Mouse (Mus musculus): ENCODE data around the gene Tmem132b. TPM values are rescaled to one million over a fixed set of nuclear protein-coding genes. Genes with fewer than 3 reads are reported as not detected.

Gene Tmem132b
- polyA plus RNA-seq, 1 experiment, result under 0.01 TPM

- peaks cover 52% of the 10 kb centered on the region for H3K36me3 ChIP-seq (ENCODE audit: control insufficient read depth, insufficient read depth)
- TF ChIP-seq CEBPB (IDR thresholded peaks at IDR 0.05; ENCODE audit: low read depth), result no peak
- no peak for TF ChIP-seq FOSL1 (IDR thresholded peaks at IDR 0.05; ENCODE audit: insufficient read depth, low read length, poor library complexity, severe bottlenecking)
- TF ChIP-seq MAX (IDR thresholded peaks at IDR 0.05), result no peak
- no peak for TF ChIP-seq CTCF (IDR thresholded peaks at IDR 0.05; ENCODE audit: control insufficient read depth, insufficient read depth, insufficient read length)
- TF ChIP-seq USF1 (IDR thresholded peaks at IDR 0.05; ENCODE audit: low read depth), result no peak
- no peak for TF ChIP-seq MYOD1 (IDR thresholded peaks at IDR 0.05; ENCODE audit: control insufficient read depth, insufficient read length, low read depth)
- no peak for TF ChIP-seq MYOG (IDR thresholded peaks at IDR 0.05; ENCODE audit: control insufficient read depth, extremely low read depth, insufficient read length)
Observed at GRCm38 (mm10) chr5:125504692-125505091, 26.9 kb upstream of the Tmem132b start.

GRCm38 (mm10) chr5:125505968-125506367, 25.6 kb upstream of the Tmem132b start:
- Histone ChIP-seq H3K79me2 (ENCODE audit: control insufficient read depth, insufficient read depth) (no peaks in the 10 kb centered on the region), H3K36me3 (ENCODE audit: control insufficient read depth, insufficient read depth) (peaks cover 60% of the 10 kb centered on the region), H3K27me3 (ENCODE audit: control insufficient read depth, insufficient read depth, insufficient read length) (no peaks in the 10 kb centered on the region), H3K79me3 (ENCODE audit: low read depth) (no peaks in the 10 kb centered on the region), H3ac (ENCODE audit: control insufficient read depth, insufficient read length, low read depth) (no peak overlapping the region), H3K4me3 (ENCODE audit: insufficient read depth, poor library complexity, severe bottlenecking) (no peak overlapping the region)
- no peak for TF ChIP-seq MYOG (IDR thresholded peaks at IDR 0.05; ENCODE audit: control insufficient read depth, extremely low read depth, insufficient read length)
- no peak for TF ChIP-seq MAX (IDR thresholded peaks at IDR 0.05)
- TF ChIP-seq FOSL1 (IDR thresholded peaks at IDR 0.05; ENCODE audit: insufficient read depth, low read length, poor library complexity, severe bottlenecking), result no peak
- TF ChIP-seq CEBPB (IDR thresholded peaks at IDR 0.05; ENCODE audit: low read depth), result no peak
- no peak for TF ChIP-seq CTCF (IDR thresholded peaks at IDR 0.05; ENCODE audit: control insufficient read depth, insufficient read depth, insufficient read length)
- TF ChIP-seq MYOD1 (IDR thresholded peaks at IDR 0.05; ENCODE audit: control insufficient read depth, insufficient read length, low read depth), result no peak
- no peak for TF ChIP-seq USF1 (IDR thresholded peaks at IDR 0.05; ENCODE audit: low read depth)

More at GRCm38 (mm10) chr5:125504692-125505091, 26.9 kb upstream of the Tmem132b start:
- H3K27me3 ChIP-seq (ENCODE audit: control insufficient read depth, insufficient read depth, insufficient read length), result no peaks in the 10 kb centered on the region
- no peak overlapping the region for H3ac ChIP-seq (ENCODE audit: control insufficient read depth, insufficient read length, low read depth)
- H3K4me3 ChIP-seq (ENCODE audit: insufficient read depth, poor library complexity, severe bottlenecking), result no peak overlapping the region
- H3K79me3 ChIP-seq (ENCODE audit: low read depth), result no peaks in the 10 kb centered on the region
- H3K79me2 ChIP-seq (ENCODE audit: control insufficient read depth, insufficient read depth), result no peaks in the 10 kb centered on the region

GRCm38 (mm10) chr5:125507582-125507981, 24.0 kb upstream of the Tmem132b start:
- TF ChIP-seq FOSL1 (IDR thresholded peaks at IDR 0.05; ENCODE audit: insufficient read depth, low read length, poor library complexity, severe bottlenecking), result no peak
- no peak for TF ChIP-seq CEBPB (IDR thresholded peaks at IDR 0.05; ENCODE audit: low read depth)
- TF ChIP-seq USF1 (IDR thresholded peaks at IDR 0.05; ENCODE audit: low read depth), result no peak
- no peak for TF ChIP-seq CTCF (IDR thresholded peaks at IDR 0.05; ENCODE audit: control insufficient read depth, insufficient read depth, insufficient read length)
- no peak for TF ChIP-seq MYOD1 (IDR thresholded peaks at IDR 0.05; ENCODE audit: control insufficient read depth, insufficient read length, low read depth)
- no peak for TF ChIP-seq MYOG (IDR thresholded peaks at IDR 0.05; ENCODE audit: control insufficient read depth, extremely low read depth, insufficient read length)
- TF ChIP-seq MAX (IDR thresholded peaks at IDR 0.05), result no peak
- no peaks in the 10 kb centered on the region for H3K79me2 ChIP-seq (ENCODE audit: control insufficient read depth, insufficient read depth)
- H3K79me3 ChIP-seq (ENCODE audit: low read depth), result no peaks in the 10 kb centered on the region
- H3K36me3 ChIP-seq (ENCODE audit: control insufficient read depth, insufficient read depth), result peaks cover 74% of the 10 kb centered on the region
- no peak overlapping the region for H3ac ChIP-seq (ENCODE audit: control insufficient read depth, insufficient read length, low read depth)
- no peak overlapping the region for H3K4me3 ChIP-seq (ENCODE audit: insufficient read depth, poor library complexity, severe bottlenecking)
- no peaks in the 10 kb centered on the region for H3K27me3 ChIP-seq (ENCODE audit: control insufficient read depth, insufficient read depth, insufficient read length)

- Histone ChIP-seq H3K27me3 (ENCODE audit: control insufficient read depth, insufficient read depth, insufficient read length) (no peaks in the 10 kb centered on the region), H3K4me3 (ENCODE audit: insufficient read depth, poor library complexity, severe bottlenecking) (no peak overlapping the region), H3K79me2 (ENCODE audit: control insufficient read depth, insufficient read depth) (no peaks in the 10 kb centered on the region), H3K79me3 (ENCODE audit: low read depth) (no peaks in the 10 kb centered on the region), H3K36me3 (ENCODE audit: control insufficient read depth, insufficient read depth) (peaks cover 77% of the 10 kb centered on the region), H3ac (ENCODE audit: control insufficient read depth, insufficient read length, low read depth) (no peak overlapping the region)
- no peak for TF ChIP-seq CEBPB (IDR thresholded peaks at IDR 0.05; ENCODE audit: low read depth)
- TF ChIP-seq MYOD1 (IDR thresholded peaks at IDR 0.05; ENCODE audit: control insufficient read depth, insufficient read length, low read depth), result no peak
Observed at GRCm38 (mm10) chr5:125508006-125508405, 23.6 kb upstream of the Tmem132b start.

GRCm38 (mm10) chr5:125509541-125509940, 22.0 kb upstream of the Tmem132b start:
- Histone ChIP-seq H3K36me3 (ENCODE audit: control insufficient read depth, insufficient read depth) (peaks cover 69% of the 10 kb centered on the region), H3ac (ENCODE audit: control insufficient read depth, insufficient read length, low read depth) (no peak overlapping the region), H3K79me2 (ENCODE audit: control insufficient read depth, insufficient read depth) (no peaks in the 10 kb centered on the region), H3K27me3 (ENCODE audit: control insufficient read depth, insufficient read depth, insufficient read length) (no peaks in the 10 kb centered on the region), H3K79me3 (ENCODE audit: low read depth) (no peaks in the 10 kb centered on the region), H3K4me3 (ENCODE audit: insufficient read depth, poor library complexity, severe bottlenecking) (no peak overlapping the region)
- TF ChIP-seq CEBPB (IDR thresholded peaks at IDR 0.05; ENCODE audit: low read depth) (no peak), MAX (IDR thresholded peaks at IDR 0.05) (no peak), FOSL1 (IDR thresholded peaks at IDR 0.05; ENCODE audit: insufficient read depth, low read length, poor library complexity, severe bottlenecking) (no peak), USF1 (IDR thresholded peaks at IDR 0.05; ENCODE audit: low read depth) (no peak), CTCF (IDR thresholded peaks at IDR 0.05; ENCODE audit: control insufficient read depth, insufficient read depth, insufficient read length) (peak; percentile 78)

- Histone ChIP-seq H3K27me3 (ENCODE audit: control insufficient read depth, insufficient read depth, insufficient read length) (no peaks in the 10 kb centered on the region), H3K79me2 (ENCODE audit: control insufficient read depth, insufficient read depth) (no peaks in the 10 kb centered on the region), H3K79me3 (ENCODE audit: low read depth) (no peaks in the 10 kb centered on the region), H3ac (ENCODE audit: control insufficient read depth, insufficient read length, low read depth) (no peak overlapping the region), H3K4me3 (ENCODE audit: insufficient read depth, poor library complexity, severe bottlenecking) (no peak overlapping the region), H3K36me3 (ENCODE audit: control insufficient read depth, insufficient read depth) (peaks cover 68% of the 10 kb centered on the region)
- TF ChIP-seq MAX (IDR thresholded peaks at IDR 0.05), result no peak
- no peak for TF ChIP-seq CEBPB (IDR thresholded peaks at IDR 0.05; ENCODE audit: low read depth)
- TF ChIP-seq MYOD1 (IDR thresholded peaks at IDR 0.05; ENCODE audit: control insufficient read depth, insufficient read length, low read depth), result no peak
- TF ChIP-seq MYOG (IDR thresholded peaks at IDR 0.05; ENCODE audit: control insufficient read depth, extremely low read depth, insufficient read length), result no peak
- TF ChIP-seq FOSL1 (IDR thresholded peaks at IDR 0.05; ENCODE audit: insufficient read depth, low read length, poor library complexity, severe bottlenecking), result no peak
- TF ChIP-seq CTCF (IDR thresholded peaks at IDR 0.05; ENCODE audit: control insufficient read depth, insufficient read depth, insufficient read length), result no peak
- no peak for TF ChIP-seq USF1 (IDR thresholded peaks at IDR 0.05; ENCODE audit: low read depth)
Observed at GRCm38 (mm10) chr5:125515006-125515405, 16.6 kb upstream of the Tmem132b start.
